Mouse (Mus musculus): ENCODE data around the gene Gm8220. TPM values are rescaled to one million over a fixed set of nuclear protein-coding genes. Genes with fewer than 3 reads are reported as not detected.
"Not testable (repeated sequence)": the region's sequence is repeated elsewhere in the genome, so short reads cannot be mapped to it uniquely, and the experiment has no call there.

Gm8220 gene
- total RNA-seq (2022), result not detected

DNA sequence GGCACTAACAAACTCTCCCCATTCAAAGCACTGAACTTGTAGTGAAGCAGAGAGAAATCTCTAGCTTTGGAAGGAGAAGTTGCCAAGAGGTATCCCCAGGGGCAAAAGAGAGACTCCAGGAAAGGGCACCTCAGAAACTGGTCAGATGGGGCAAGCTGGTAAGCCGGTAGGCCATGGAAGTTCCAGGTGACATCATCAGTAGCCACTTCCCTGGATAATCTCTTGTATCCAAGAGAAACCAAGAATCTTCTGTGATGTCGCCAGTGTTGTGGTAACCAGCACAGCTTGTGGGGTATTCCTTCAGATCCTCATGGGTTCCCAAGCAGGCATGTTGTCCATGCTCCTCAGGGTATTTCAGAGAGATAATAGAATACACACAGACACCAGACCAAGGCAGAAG, at the start of gene Gm8220:
Gm8220 (plus strand) TSS at position 301 of the 400 bp plus-strand sequence.
- DNase-seq (ENCODE audit: low spot score in 2 of 2), result not testable (repeated sequence)

DNA sequence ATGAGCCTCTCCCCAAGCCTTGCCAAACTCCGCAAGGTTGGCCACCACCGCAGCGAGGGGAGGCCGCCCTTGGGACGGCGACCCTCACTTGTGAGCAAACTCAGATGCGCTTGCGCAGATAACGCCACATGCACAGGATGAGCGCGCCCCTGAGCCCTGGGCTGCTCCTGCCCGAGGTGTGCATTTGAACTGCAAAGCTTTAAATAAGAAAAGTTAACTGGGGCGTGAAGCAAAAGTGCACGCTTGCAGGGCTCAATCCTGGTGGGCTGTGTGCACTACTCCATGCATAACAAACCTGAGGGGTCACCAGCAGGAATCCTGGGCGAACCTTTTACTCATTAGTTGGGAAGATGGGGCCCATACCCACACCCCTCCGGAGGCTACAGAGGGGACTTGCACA, 37.3 kb upstream of the Gm8220 start:
- no peak for DNase-seq (ENCODE audit: low spot score in 2 of 2)

DNA sequence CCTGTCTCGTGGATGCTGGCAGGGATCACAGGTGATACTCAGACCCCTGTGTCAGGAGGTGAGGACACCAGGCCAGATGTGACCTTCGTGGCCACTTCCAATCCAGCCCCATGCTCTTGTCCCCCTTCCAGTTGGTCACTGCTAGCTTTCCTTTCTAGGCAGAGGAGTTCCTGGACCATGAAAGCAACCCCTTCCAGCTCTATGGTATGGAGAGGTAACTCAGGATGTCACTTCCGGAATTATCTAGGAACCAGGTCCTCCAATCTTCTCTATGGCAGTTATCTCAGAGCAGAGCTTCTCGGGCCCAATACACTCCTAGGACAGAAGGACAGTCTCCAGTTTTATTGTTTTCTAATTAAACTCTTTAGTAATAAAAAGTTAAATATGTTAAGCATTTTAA, 26.7 kb downstream of the Gm8220 start:
- DNase-seq (ENCODE audit: low spot score in 2 of 2), result not testable (repeated sequence)

DNA sequence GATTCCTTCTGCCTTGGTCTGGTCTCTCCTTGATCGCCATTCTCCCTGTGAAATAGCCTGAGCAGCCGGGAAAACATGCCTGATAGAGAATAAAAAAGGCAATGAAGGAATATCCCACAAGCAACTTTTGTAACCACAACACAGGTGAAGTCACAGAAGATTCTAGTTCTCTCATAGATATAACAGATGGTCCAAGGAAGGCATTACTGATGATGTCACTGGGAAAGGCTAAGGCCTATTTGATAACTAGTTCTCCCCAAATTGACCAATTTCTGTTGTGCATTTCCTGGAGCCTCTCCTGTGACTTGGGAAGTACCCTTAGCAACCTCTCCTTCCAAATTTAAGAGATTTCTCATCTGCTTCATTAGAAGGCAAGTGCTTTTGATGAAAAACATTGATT, 53.1 kb downstream of the Gm8220 start, which contains the start of gene Gm5930:
Gm5930 (minus strand) TSS at position 101 of the 400 bp plus-strand sequence.
- not testable (repeated sequence) for DNase-seq (ENCODE audit: low spot score in 2 of 2)

Other genes starting within 250 kb of the Gm8220 start
- gene Ear2, start 182.9 kb upstream of the Gm8220 start, total RNA-seq (2022), result not detected
- gene Gm3327, start 161.7 kb upstream of the Gm8220 start, total RNA-seq (2022), result not detected
- not detected for gene Gm8212, start 87.9 kb upstream of the Gm8220 start, total RNA-seq (2022)
- gene 4930503E14Rik, start 72.3 kb upstream of the Gm8220 start, total RNA-seq (2022), result under 1 TPM in 3 of 4 experiments, not detected in 1; 0.39 to 0.87 (median 0.70) TPM
- not detected for gene Gm5930, start 53.0 kb downstream of the Gm8220 start, total RNA-seq (2022)
- not detected for gene Gm8229, start 79.8 kb downstream of the Gm8220 start, total RNA-seq (2022)
- not detected for gene Gm3371, start 125.1 kb downstream of the Gm8220 start, total RNA-seq (2022)
- gene Gm8232, start 148.1 kb downstream of the Gm8220 start, total RNA-seq (2022), result not detected
- not detected for gene BC061237, start 206.9 kb downstream of the Gm8220 start, total RNA-seq (2022)
- gene Gm17093, start 232.7 kb downstream of the Gm8220 start, total RNA-seq (2022), result not detected